Comparison of ENCODE assay signal across 10 mouse cellular contexts in genomic region chr11:100576256-100576655, GRCm38 (mm10). TPM values are rescaled to one million over a fixed set of nuclear protein-coding genes. Genes with fewer than 3 reads are reported as not detected.
A peak's percentile ranks its signal among the peaks of the same experiment; 100 is the strongest.
DNase-seq lines count a peak whose midpoint lies in the region; ATAC-seq and TF ChIP-seq lines count a peak whose summit lies in the region.
"Had no signal": no experiment of that assay in that cellular context is flagged by ENCODE, and none has a peak within 500 bp of the region (broad histone marks: within the 10 kb centered on the region; RNA-seq: fewer than 3 reads in every experiment).

No protein-coding gene starts in this region.

- H3K27me3 ChIP-seq in spleen, adult 2 months (ENCODE audit: control insufficient read depth, insufficient read depth, low read length): no peaks in the 10 kb centered on the region
- H3K27me3 ChIP-seq in limb, embryonic 13.5 days: peaks cover 10% of the 10 kb centered on the region
- peaks cover 4% of the 10 kb centered on the region; the same call in 1 of the 2 replicates for H3K27me3 ChIP-seq in stomach, embryonic 15.5 days (replicated peaks)

- H3K9me3 ChIP-seq in limb, embryonic 13.5 days: no peaks in the 10 kb centered on the region
- H3K9me3 ChIP-seq in stomach, embryonic 15.5 days: no peaks in the 10 kb centered on the region

- no peak for ATAC-seq in limb, embryonic 13.5 days (ENCODE audit: low FRiP score, low read depth)
- ATAC-seq in stomach, embryonic 15.5 days (ENCODE audit: insufficient read depth, low FRiP score, low read depth): no peak

- intact Hi-C loops in gastrocnemius, adult 2 months (cut with DNase I): no loop called here

- peaks cover 45% of the 10 kb centered on the region for H3K4me1 ChIP-seq in spleen, adult 2 months (ENCODE audit: control insufficient read depth, insufficient read depth, insufficient read length)
- peaks cover 17% of the 10 kb centered on the region for H3K4me1 ChIP-seq in limb, embryonic 13.5 days
- peaks cover 14% of the 10 kb centered on the region for H3K4me1 ChIP-seq in stomach, embryonic 15.5 days

- no peak for TF ChIP-seq POLR2A in spleen, adult 2 months (IDR thresholded peaks at IDR 0.05; ENCODE audit: low read depth, low read length)

- H3K36me3 ChIP-seq in spleen, adult 2 months (ENCODE audit: control insufficient read depth, insufficient read depth, low read length): peaks cover 30% of the 10 kb centered on the region
- H3K36me3 ChIP-seq in limb, embryonic 13.5 days: peaks cover 41% of the 10 kb centered on the region
- peaks cover 18% of the 10 kb centered on the region for H3K36me3 ChIP-seq in stomach, embryonic 15.5 days

- no peak overlapping the region for H3K9ac ChIP-seq in limb, embryonic 13.5 days
- no peak overlapping the region for H3K9ac ChIP-seq in stomach, embryonic 15.5 days

- 88% methylated on average over 21 of the region's 21 CpGs for WGBS in spleen, adult 2 months
- 67% methylated on average over 21 of the region's 21 CpGs for WGBS in limb, embryonic 13.5 days
- 69% methylated on average over 21 of the region's 21 CpGs for WGBS in stomach, embryonic 15.5 days

- no peak for TF ChIP-seq CTCF in gastrocnemius, adult 2 months (IDR thresholded peaks at IDR 0.05)
- no peak for TF ChIP-seq CTCF in spleen, adult 2 months (IDR thresholded peaks at IDR 0.05; ENCODE audit: extremely low read depth, insufficient read depth, insufficient read length, insufficient replicate concordance)

- peak overlapping the region; percentile 73; the same call in 1 of the 2 replicates for H3K4me2 ChIP-seq in limb, embryonic 13.5 days (replicated peaks)
- peak overlapping the region; percentile 70 for H3K4me2 ChIP-seq in stomach, embryonic 15.5 days

- H3K27ac ChIP-seq in gastrocnemius, adult 2 months: peak overlapping the region; percentile 35
- peak overlapping the region; percentile 98 for H3K27ac ChIP-seq in spleen, adult 2 months (ENCODE audit: insufficient read depth, low read length)
- H3K27ac ChIP-seq in limb, embryonic 13.5 days: peak overlapping the region; percentile 10; the same call in 1 of the 2 replicates
- H3K27ac ChIP-seq in stomach, embryonic 15.5 days: no peak overlapping the region

- H3K4me3 ChIP-seq in gastrocnemius, adult 2 months: peak overlapping the region; percentile 91
- peak overlapping the region; percentile 96; the same call in 1 of the 2 replicates for H3K4me3 ChIP-seq in spleen, adult 2 months (ENCODE audit: extremely low read depth, insufficient read depth, insufficient read length)
- H3K4me3 ChIP-seq in limb, embryonic 13.5 days: no peak overlapping the region
- no peak overlapping the region for H3K4me3 ChIP-seq in stomach, embryonic 15.5 days (replicated peaks)

- no peak for DNase-seq in gastrocnemius, adult 2 months
- DNase-seq in gastrocnemius, adult 18-20 months (ENCODE audit: low spot score): no peak
- no peak for DNase-seq in spleen, adult 2 months (ENCODE audit: low read depth in 1 of 2, low spot score in 2 of 2)
- DNase-seq in spleen, postnatal 14 days (ENCODE audit: low spot score in 2 of 2): no peak
- no peak for DNase-seq in yolk sac, embryonic 10.5 days (ENCODE audit: low spot score)
- DNase-seq in testis, postnatal 10 days (ENCODE audit: low spot score): no peak
- DNase-seq: cerebellum, postnatal 36 days; kidney, adult 2 months had no signal

RNA-seq across cellular contexts. Expression of gene Cnp, which starts 1.6 kb away (rescaled TPM):
- 1 to 10 TPM; 3.2 to 4.4 TPM for total RNA-seq in gastrocnemius, adult 2 months (2021)
- total RNA-seq in gastrocnemius, adult 18-20 months (2021): 1 to 10 TPM; 3.8 to 5.0 TPM
- polyA plus RNA-seq in spleen, adult 2 months (2012; rRNA removed): 97.4 and 120 TPM in 2 replicates
- 31.7 and 33.2 TPM in 2 replicates for polyA plus RNA-seq in limb, embryonic 13.5 days (2015; fragmentation: Nextera tagmentation; extraction: Ambion mirVana)
- 35.3 and 42.7 TPM in 2 replicates for polyA plus RNA-seq in stomach, embryonic 15.5 days (2015; fragmentation: Nextera tagmentation; extraction: Ambion mirVana)

RNA-seq across cellular contexts. Expression of gene Ttc25, which starts 30.8 kb away (rescaled TPM):
- under 1 TPM; 0.10 to 0.31 TPM for total RNA-seq in gastrocnemius, adult 2 months (2021)
- under 1 TPM; 0.33 to 0.48 TPM for total RNA-seq in gastrocnemius, adult 18-20 months (2021)
- polyA plus RNA-seq in spleen, adult 2 months (2012; rRNA removed): 0.04 and 0.07 TPM in 2 replicates
- 0.61 and 0.69 TPM in 2 replicates for polyA plus RNA-seq in limb, embryonic 13.5 days (2015; fragmentation: Nextera tagmentation; extraction: Ambion mirVana)
- 0.24 and 0.37 TPM in 2 replicates for polyA plus RNA-seq in stomach, embryonic 15.5 days (2015; fragmentation: Nextera tagmentation; extraction: Ambion mirVana)

RNA-seq across cellular contexts. Expression of gene Nkiras2, which starts 42.8 kb away (rescaled TPM):
- 10 to 100 TPM; 15.3 to 21.9 TPM for total RNA-seq in gastrocnemius, adult 2 months (2021)
- total RNA-seq in gastrocnemius, adult 18-20 months (2021): 10 to 100 TPM; 16.6 to 17.4 TPM
- polyA plus RNA-seq in spleen, adult 2 months (2012; rRNA removed): 39.5 and 48.9 TPM in 2 replicates
- polyA plus RNA-seq in limb, embryonic 13.5 days (2015; fragmentation: Nextera tagmentation; extraction: Ambion mirVana): 81.6 and 84.1 TPM in 2 replicates
- polyA plus RNA-seq in stomach, embryonic 15.5 days (2015; fragmentation: Nextera tagmentation; extraction: Ambion mirVana): 57.3 and 57.6 TPM in 2 replicates

RNA-seq across cellular contexts. Expression of gene Dnajc7, which starts 43.7 kb away (rescaled TPM):
- total RNA-seq in gastrocnemius, adult 2 months (2021): 100 to 1,000 TPM; 116 TPM
- 100 to 1,000 TPM in 1 of 2 experiments, 10 to 100 TPM in 1; 81.1 to 111 TPM for total RNA-seq in gastrocnemius, adult 18-20 months (2021)
- 43.9 and 53.7 TPM in 2 replicates for polyA plus RNA-seq in spleen, adult 2 months (2012; rRNA removed)
- polyA plus RNA-seq in limb, embryonic 13.5 days (2015; fragmentation: Nextera tagmentation; extraction: Ambion mirVana): 280 and 283 TPM in 2 replicates
- polyA plus RNA-seq in stomach, embryonic 15.5 days (2015; fragmentation: Nextera tagmentation; extraction: Ambion mirVana): 213 and 214 TPM in 2 replicates

RNA-seq across cellular contexts. Expression of gene Acly, which starts 48.5 kb away (rescaled TPM):
- 10 to 100 TPM; 10.3 to 19.0 TPM for total RNA-seq in gastrocnemius, adult 2 months (2021)
- total RNA-seq in gastrocnemius, adult 18-20 months (2021): 10 to 100 TPM in 1 of 2 experiments, 1 to 10 TPM in 1; 9.5 to 12.2 TPM
- 57.4 and 58.6 TPM in 2 replicates for polyA plus RNA-seq in spleen, adult 2 months (2012; rRNA removed)
- 139 and 160 TPM in 2 replicates for polyA plus RNA-seq in limb, embryonic 13.5 days (2015; fragmentation: Nextera tagmentation; extraction: Ambion mirVana)
- polyA plus RNA-seq in stomach, embryonic 15.5 days (2015; fragmentation: Nextera tagmentation; extraction: Ambion mirVana): 153 and 180 TPM in 2 replicates

Comparison
In these comparisons a context has a peak if more than half of its experiments do, and no peak if none do; other contexts are left out.
1. H3K4me3 ChIP-seq: peak in gastrocnemius, adult 2 months (single experiment) and spleen, adult 2 months (single experiment); none in limb, embryonic 13.5 days (single experiment) and stomach, embryonic 15.5 days (single experiment).